Mouse (Mus musculus): ENCODE results near the gene Negr1. TPM values are rescaled to one million over a fixed set of nuclear protein-coding genes. Genes with fewer than 3 reads are reported as not detected.

Negr1 gene
- polyA plus RNA-seq, 1 experiment = not detected

- no peaks in the 10 kb centered on the region for H3K36me3 ChIP-seq (ENCODE audit: control insufficient read depth, insufficient read depth, low read length, poor library complexity, severe bottlenecking)
- no peaks in the 10 kb centered on the region for H3K4me1 ChIP-seq (ENCODE audit: control insufficient read depth, insufficient read depth, low read length)
- no peak overlapping the region for H3K27ac ChIP-seq (ENCODE audit: insufficient read depth, low read length)
- TF ChIP-seq EP300 (IDR thresholded peaks at IDR 0.05; ENCODE audit: insufficient read depth, low read depth, low read length) (no peak), CTCF (IDR thresholded peaks at IDR 0.05; ENCODE audit: low read depth, low read length) (no peak), POLR2A (IDR thresholded peaks at IDR 0.05; ENCODE audit: insufficient read depth, low read length) (no peak)
- no peaks in the 10 kb centered on the region for H3K27me3 ChIP-seq (ENCODE audit: control insufficient read depth, insufficient read depth, low read length, poor library complexity, severe bottlenecking)
- H3K9me3 ChIP-seq (replicated peaks; ENCODE audit: control insufficient read depth, insufficient read depth, low read length, poor library complexity, severe bottlenecking) = no peaks in the 10 kb centered on the region
- H3K4me3 ChIP-seq (ENCODE audit: low read depth, low read length) = no peak overlapping the region
- H3K9ac ChIP-seq (ENCODE audit: low read depth, poor library complexity, severe bottlenecking) = no peak overlapping the region
Observed at GRCm38 (mm10) chr3:157209386-157209785, 647.8 kb downstream of the Negr1 start.

- Histone ChIP-seq H3K27me3 (ENCODE audit: control insufficient read depth, insufficient read depth, low read length, poor library complexity, severe bottlenecking) (no peaks in the 10 kb centered on the region), H3K36me3 (ENCODE audit: control insufficient read depth, insufficient read depth, low read length, poor library complexity, severe bottlenecking) (no peaks in the 10 kb centered on the region), H3K4me1 (ENCODE audit: control insufficient read depth, insufficient read depth, low read length) (no peaks in the 10 kb centered on the region), H3K9ac (ENCODE audit: low read depth, poor library complexity, severe bottlenecking) (no peak overlapping the region), H3K9me3 (replicated peaks; ENCODE audit: control insufficient read depth, insufficient read depth, low read length, poor library complexity, severe bottlenecking) (no peaks in the 10 kb centered on the region), H3K27ac (ENCODE audit: insufficient read depth, low read length) (no peak overlapping the region), H3K4me3 (ENCODE audit: low read depth, low read length) (no peak overlapping the region)
- TF ChIP-seq POLR2A (IDR thresholded peaks at IDR 0.05; ENCODE audit: insufficient read depth, low read length) (no peak), CTCF (IDR thresholded peaks at IDR 0.05; ENCODE audit: low read depth, low read length) (no peak), EP300 (IDR thresholded peaks at IDR 0.05; ENCODE audit: insufficient read depth, low read depth, low read length) (no peak)
Observed at GRCm38 (mm10) chr3:157215937-157216719, 654.5 kb downstream of the Negr1 start.

GRCm38 (mm10) chr3:157217794-157218193 lies 656.2 kb downstream of the Negr1 start:
- TF ChIP-seq EP300 (IDR thresholded peaks at IDR 0.05; ENCODE audit: insufficient read depth, low read depth, low read length) (no peak), CTCF (IDR thresholded peaks at IDR 0.05; ENCODE audit: low read depth, low read length) (no peak), POLR2A (IDR thresholded peaks at IDR 0.05; ENCODE audit: insufficient read depth, low read length) (no peak)
- Histone ChIP-seq H3K9ac (ENCODE audit: low read depth, poor library complexity, severe bottlenecking) (no peak overlapping the region), H3K36me3 (ENCODE audit: control insufficient read depth, insufficient read depth, low read length, poor library complexity, severe bottlenecking) (no peaks in the 10 kb centered on the region), H3K9me3 (replicated peaks; ENCODE audit: control insufficient read depth, insufficient read depth, low read length, poor library complexity, severe bottlenecking) (no peaks in the 10 kb centered on the region), H3K4me3 (ENCODE audit: low read depth, low read length) (no peak overlapping the region), H3K27me3 (ENCODE audit: control insufficient read depth, insufficient read depth, low read length, poor library complexity, severe bottlenecking) (no peaks in the 10 kb centered on the region), H3K27ac (ENCODE audit: insufficient read depth, low read length) (no peak overlapping the region), H3K4me1 (ENCODE audit: control insufficient read depth, insufficient read depth, low read length) (no peaks in the 10 kb centered on the region)

- H3K9me3 ChIP-seq (replicated peaks; ENCODE audit: control insufficient read depth, insufficient read depth, low read length, poor library complexity, severe bottlenecking) = no peaks in the 10 kb centered on the region
- H3K36me3 ChIP-seq (ENCODE audit: control insufficient read depth, insufficient read depth, low read length, poor library complexity, severe bottlenecking) = no peaks in the 10 kb centered on the region
- H3K4me1 ChIP-seq (ENCODE audit: control insufficient read depth, insufficient read depth, low read length) = no peaks in the 10 kb centered on the region
- no peaks in the 10 kb centered on the region for H3K27me3 ChIP-seq (ENCODE audit: control insufficient read depth, insufficient read depth, low read length, poor library complexity, severe bottlenecking)
- TF ChIP-seq CTCF (IDR thresholded peaks at IDR 0.05; ENCODE audit: low read depth, low read length) = no peak
- no peak for TF ChIP-seq POLR2A (IDR thresholded peaks at IDR 0.05; ENCODE audit: insufficient read depth, low read length)
- no peak for TF ChIP-seq EP300 (IDR thresholded peaks at IDR 0.05; ENCODE audit: insufficient read depth, low read depth, low read length)
- no peak overlapping the region for H3K9ac ChIP-seq (ENCODE audit: low read depth, poor library complexity, severe bottlenecking)
- H3K27ac ChIP-seq (ENCODE audit: insufficient read depth, low read length) = no peak overlapping the region
- H3K4me3 ChIP-seq (ENCODE audit: low read depth, low read length) = no peak overlapping the region
Observed at GRCm38 (mm10) chr3:157224920-157225319, 663.3 kb downstream of the Negr1 start.

GRCm38 (mm10) chr3:157232723-157233122 lies 671.1 kb downstream of the Negr1 start:
- Histone ChIP-seq H3K9ac (ENCODE audit: low read depth, poor library complexity, severe bottlenecking) (no peak overlapping the region), H3K9me3 (replicated peaks; ENCODE audit: control insufficient read depth, insufficient read depth, low read length, poor library complexity, severe bottlenecking) (no peaks in the 10 kb centered on the region), H3K27me3 (ENCODE audit: control insufficient read depth, insufficient read depth, low read length, poor library complexity, severe bottlenecking) (no peaks in the 10 kb centered on the region), H3K4me1 (ENCODE audit: control insufficient read depth, insufficient read depth, low read length) (no peaks in the 10 kb centered on the region), H3K4me3 (ENCODE audit: low read depth, low read length) (no peak overlapping the region), H3K27ac (ENCODE audit: insufficient read depth, low read length) (no peak overlapping the region), H3K36me3 (ENCODE audit: control insufficient read depth, insufficient read depth, low read length, poor library complexity, severe bottlenecking) (no peaks in the 10 kb centered on the region)
- TF ChIP-seq CTCF (IDR thresholded peaks at IDR 0.05; ENCODE audit: low read depth, low read length) = peak; percentile 19
- TF ChIP-seq EP300 (IDR thresholded peaks at IDR 0.05; ENCODE audit: insufficient read depth, low read depth, low read length) = no peak
- TF ChIP-seq POLR2A (IDR thresholded peaks at IDR 0.05; ENCODE audit: insufficient read depth, low read length) = no peak

GRCm38 (mm10) chr3:157240240-157240639 lies 678.6 kb downstream of the Negr1 start:
- TF ChIP-seq EP300 (IDR thresholded peaks at IDR 0.05; ENCODE audit: insufficient read depth, low read depth, low read length) (no peak), CTCF (IDR thresholded peaks at IDR 0.05; ENCODE audit: low read depth, low read length) (no peak), POLR2A (IDR thresholded peaks at IDR 0.05; ENCODE audit: insufficient read depth, low read length) (no peak)
- H3K9me3 ChIP-seq (replicated peaks; ENCODE audit: control insufficient read depth, insufficient read depth, low read length, poor library complexity, severe bottlenecking) = peaks cover 8% of the 10 kb centered on the region
- no peaks in the 10 kb centered on the region for H3K4me1 ChIP-seq (ENCODE audit: control insufficient read depth, insufficient read depth, low read length)
- H3K36me3 ChIP-seq (ENCODE audit: control insufficient read depth, insufficient read depth, low read length, poor library complexity, severe bottlenecking) = no peaks in the 10 kb centered on the region
- no peak overlapping the region for H3K9ac ChIP-seq (ENCODE audit: low read depth, poor library complexity, severe bottlenecking)
- H3K27ac ChIP-seq (ENCODE audit: insufficient read depth, low read length) = no peak overlapping the region
- H3K27me3 ChIP-seq (ENCODE audit: control insufficient read depth, insufficient read depth, low read length, poor library complexity, severe bottlenecking) = no peaks in the 10 kb centered on the region
- no peak overlapping the region for H3K4me3 ChIP-seq (ENCODE audit: low read depth, low read length)

Measured in ES-Bruce4 (cell line).